Mouse (Mus musculus) testis, adult 2 months (tissue): ENCODE results near the gene Gpank1.

Experiments used
- CTCF ChIP-seq: fragments of 200-500 bp; IDR thresholded peaks from 2 replicates; pipeline ENCODE4 v1.5.1; 2012; ENCODE audit warnings: low read depth, mild to moderate bottlenecking, inconsistent platforms, low read length, moderate library complexity; ENCODE audit not compliant: control insufficient read depth, insufficient read depth, insufficient replicate concordance
- POLR2A ChIP-seq: fragments of 200-500 bp; IDR thresholded peaks from 2 replicates; pipeline ENCODE4 v1.6.1; 2012; ENCODE audit warnings: low read depth, mild to moderate bottlenecking, inconsistent platforms, low read length, moderate library complexity; ENCODE audit not compliant: control insufficient read depth

DNA sequence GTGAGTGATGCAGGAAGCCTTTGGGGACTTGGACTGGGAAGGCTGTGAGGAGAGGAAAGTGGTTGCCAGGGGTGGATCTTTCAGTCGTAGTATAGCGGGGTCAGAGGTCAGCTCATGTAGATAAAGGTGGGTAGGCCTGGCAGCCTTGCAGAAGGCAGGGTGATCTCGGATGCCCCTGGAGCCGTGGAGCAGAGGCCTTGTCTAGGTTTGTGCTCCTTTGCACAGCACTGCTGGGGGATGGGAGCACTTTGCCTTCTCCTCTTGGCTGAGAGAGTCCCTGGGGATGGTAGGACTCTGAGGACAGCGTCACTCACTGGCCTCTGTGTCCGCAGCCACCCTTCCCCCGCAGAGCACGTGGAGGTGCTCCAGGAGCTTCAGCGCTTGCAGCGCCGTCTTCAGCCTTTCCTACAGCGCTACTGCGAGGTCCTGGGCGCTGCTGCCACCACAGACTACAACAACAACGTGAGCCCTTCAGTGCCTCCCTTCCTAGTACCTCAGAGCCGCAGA is 19.3 kb downstream of the Gpank1 start:
- TF ChIP-seq POLR2A = no peak
- no peak for TF ChIP-seq CTCF
